Mouse (Mus musculus): Measurements from ENCODE around the gene Nacc1. TPM values are rescaled to one million over a fixed set of nuclear protein-coding genes. Genes with fewer than 3 reads are reported as not detected.
"Not testable (repeated sequence)": the region's sequence is repeated elsewhere in the genome, so short reads cannot be mapped to it uniquely, and the experiment has no call there.

The Nacc1 gene
- polyA plus RNA-seq, 1 experiment, result 155 TPM

GRCm38 (mm10) chr8:84629586-84629985 lies 58.1 kb downstream of the Nacc1 start:
- no peak for DNase-seq
- TF ChIP-seq CTCF (IDR thresholded peaks at IDR 0.05; ENCODE audit: borderline replicate concordance, control insufficient read depth, extremely low read depth, insufficient read depth, low read length, poor library complexity) (no peak), POLR2A (IDR thresholded peaks at IDR 0.05; ENCODE audit: control insufficient read depth, extremely low read depth, insufficient read depth, low read length, poor library complexity) (no peak)
- Histone ChIP-seq H3K27me3 (ENCODE audit: control insufficient read depth, insufficient read depth, low read length) (no peaks in the 10 kb centered on the region), H3K4me3 (ENCODE audit: control insufficient read depth, insufficient read depth, low read length) (no peak overlapping the region), H3K4me1 (replicated peaks; ENCODE audit: control insufficient read depth, insufficient read depth, low read length) (no peaks in the 10 kb centered on the region), H3K36me3 (ENCODE audit: control insufficient read depth, insufficient read depth, low read length) (no peaks in the 10 kb centered on the region), H3K27ac (ENCODE audit: control insufficient read depth, insufficient read depth, low read length) (no peak overlapping the region)
- WGBS, result 87% methylated on average over 11 of the region's 11 CpGs

DNA sequence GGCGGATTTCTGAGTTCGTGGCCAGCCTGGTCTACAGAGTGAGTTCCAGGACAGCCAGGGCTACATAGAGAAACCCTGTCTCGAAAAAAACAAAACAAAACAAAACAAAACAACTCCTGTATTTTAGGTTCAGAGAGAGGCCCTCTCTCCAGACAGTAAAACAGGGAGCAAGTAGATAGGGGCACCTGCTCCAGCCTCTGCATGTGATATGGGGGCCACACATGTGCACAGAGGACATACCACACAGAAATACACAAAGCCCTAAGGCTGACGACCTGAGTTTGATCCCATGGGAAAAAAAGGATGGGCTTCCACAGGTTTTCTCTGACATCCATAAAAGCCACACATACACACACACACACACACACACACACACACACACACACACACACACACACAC lies 64.2 kb downstream of the Nacc1 start:
- WGBS, result 94% methylated on average over 4 of the region's 4 CpGs
- not testable (repeated sequence) for DNase-seq; H3K27me3 ChIP-seq (ENCODE audit: control insufficient read depth, insufficient read depth, low read length); H3K4me3 ChIP-seq (ENCODE audit: control insufficient read depth, insufficient read depth, low read length); H3K36me3 ChIP-seq (ENCODE audit: control insufficient read depth, insufficient read depth, low read length); H3K4me1 ChIP-seq (replicated peaks; ENCODE audit: control insufficient read depth, insufficient read depth, low read length); H3K27ac ChIP-seq (ENCODE audit: control insufficient read depth, insufficient read depth, low read length)

DNA sequence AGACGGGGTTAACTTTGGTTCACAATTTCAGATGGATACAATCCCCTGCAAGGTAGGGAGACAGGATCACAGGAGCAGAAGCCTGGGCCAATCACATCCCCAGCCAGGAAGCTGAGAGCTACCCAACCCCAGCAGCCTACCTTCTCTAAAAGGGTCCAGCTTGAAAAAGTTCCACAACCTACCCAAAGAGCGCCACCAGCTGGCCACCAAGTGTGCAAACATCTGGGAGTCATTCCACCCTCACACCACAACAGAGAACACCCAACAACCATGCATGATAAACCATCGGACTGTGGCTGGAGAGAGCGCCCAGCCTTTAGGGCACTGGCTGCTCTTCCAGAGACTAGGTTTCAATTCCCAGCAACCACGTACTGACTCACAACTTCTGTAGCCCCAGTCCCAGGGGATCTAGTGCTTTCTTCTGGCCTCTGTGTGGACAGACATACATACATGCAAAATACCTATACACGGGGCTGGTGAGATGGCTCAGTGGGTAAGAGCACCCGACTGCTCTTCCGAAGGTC lies 66.5 kb downstream of the Nacc1 start:
- no peak for DNase-seq
- Histone ChIP-seq H3K36me3 (ENCODE audit: control insufficient read depth, insufficient read depth, low read length) (no peaks in the 10 kb centered on the region), H3K27ac (ENCODE audit: control insufficient read depth, insufficient read depth, low read length) (no peak overlapping the region), H3K4me3 (ENCODE audit: control insufficient read depth, insufficient read depth, low read length) (no peak overlapping the region), H3K27me3 (ENCODE audit: control insufficient read depth, insufficient read depth, low read length) (no peaks in the 10 kb centered on the region), H3K4me1 (replicated peaks; ENCODE audit: control insufficient read depth, insufficient read depth, low read length) (no peaks in the 10 kb centered on the region)
- no peak for TF ChIP-seq POLR2A (IDR thresholded peaks at IDR 0.05; ENCODE audit: control insufficient read depth, extremely low read depth, insufficient read depth, low read length, poor library complexity)
- no peak for TF ChIP-seq CTCF (IDR thresholded peaks at IDR 0.05; ENCODE audit: borderline replicate concordance, control insufficient read depth, extremely low read depth, insufficient read depth, low read length, poor library complexity)
- 87% methylated on average over 8 of the region's 8 CpGs for WGBS

Other genes with a start within 250 kb of the Nacc1 start
- gene Ier2, start 25.0 kb downstream of the Nacc1 start, polyA plus RNA-seq (2012; rRNA removed), result 29.2 and 33.7 TPM in 2 replicates
- gene Trmt1, start 1.6 kb downstream of the Nacc1 start, polyA plus RNA-seq (2012; rRNA removed), result 169 and 181 TPM in 2 replicates
- gene Lyl1, start 13.6 kb upstream of the Nacc1 start, polyA plus RNA-seq (2012; rRNA removed), result 7.1 and 7.5 TPM in 2 replicates
- 1.8 and 2.6 TPM in 2 replicates for gene G430095P16Rik, start 35.1 kb upstream of the Nacc1 start, polyA plus RNA-seq (2012; rRNA removed)
- 17.7 and 18.2 TPM in 2 replicates for gene Nfix, start 112.5 kb upstream of the Nacc1 start, polyA plus RNA-seq (2012; rRNA removed)
- gene Dand5, start 135.0 kb upstream of the Nacc1 start, polyA plus RNA-seq (2012; rRNA removed), result 2.2 TPM in 2 replicates
- gene Gadd45gip1, start 143.7 kb upstream of the Nacc1 start, polyA plus RNA-seq (2012; rRNA removed), result 52.9 and 60.6 TPM in 2 replicates
- gene Rad23a, start 152.8 kb upstream of the Nacc1 start, polyA plus RNA-seq (2012; rRNA removed), result 109 and 117 TPM in 2 replicates
- 182 and 186 TPM in 2 replicates for gene Calr, start 159.1 kb upstream of the Nacc1 start, polyA plus RNA-seq (2012; rRNA removed)
- 93.5 and 103 TPM in 2 replicates for gene Farsa, start 169.1 kb upstream of the Nacc1 start, polyA plus RNA-seq (2012; rRNA removed)
- gene Syce2, start 184.2 kb upstream of the Nacc1 start, polyA plus RNA-seq (2012; rRNA removed), result 9.4 and 11.6 TPM in 2 replicates
- 78.7 and 85.2 TPM in 2 replicates for gene Gcdh, start 206.1 kb upstream of the Nacc1 start, polyA plus RNA-seq (2012; rRNA removed)
- 0.13 and 0.23 TPM in 2 replicates for gene Klf1, start 214.1 kb upstream of the Nacc1 start, polyA plus RNA-seq (2012; rRNA removed)
- 16.4 and 23.8 TPM in 2 replicates for gene Dnase2a, start 220.7 kb upstream of the Nacc1 start, polyA plus RNA-seq (2012; rRNA removed)
- gene Mast1, start 249.5 kb upstream of the Nacc1 start, polyA plus RNA-seq (2012; rRNA removed), result 0.35 and 0.36 TPM in 2 replicates

Data from thymus, adult 2 months (tissue).